Mouse (Mus musculus) hindbrain, embryonic 11.5 days (tissue): ENCODE results near the gene Abca4. TPM values are rescaled to one million over a fixed set of nuclear protein-coding genes. Genes with fewer than 3 reads are reported as not detected.

Experiments used
- ATAC-seq: fragments of 200-750 bp; cut with Nextera tagmentation; 2 replicates; pipeline ENCODE4 v1.8.0; 2017; ENCODE audit warnings: mild to moderate bottlenecking, moderate TSS enrichment, moderate library complexity; ENCODE audit not compliant: low FRiP score
- DNase-seq: peaks from one replicate; pipeline ENCODE4 v3.0.0-alpha.2; 2015; ENCODE audit warnings: low spot score
- H3K27ac ChIP-seq: fragments of 300-500 bp; sonication (generic); 2 replicates; pipeline ENCODE4 v1.5.1; 2014; ENCODE audit warnings: mild to moderate bottlenecking, low read depth, low read length
- H3K27me3 ChIP-seq: fragments of 300-500 bp; sonication (generic); 2 replicates; pipeline ENCODE4 v1.6.1; 2014; ENCODE audit warnings: mild to moderate bottlenecking, low read length, moderate library complexity, mixed read lengths; ENCODE audit not compliant: control insufficient read depth, insufficient read depth
- H3K36me3 ChIP-seq: fragments of 300-500 bp; sonication (generic); 2 replicates; pipeline ENCODE4 v1.6.1; 2014; ENCODE audit warnings: mild to moderate bottlenecking, low read length, moderate library complexity, mixed read lengths; ENCODE audit not compliant: control insufficient read depth, insufficient read depth
- H3K4me1 ChIP-seq: fragments of 300-500 bp; sonication (generic); replicated peaks from 2 replicates; pipeline ENCODE4 v1.6.1; 2014; ENCODE audit warnings: low read length, mixed read lengths; ENCODE audit not compliant: control insufficient read depth, insufficient read depth
- H3K4me2 ChIP-seq: fragments of 300-500 bp; sonication (generic); replicated peaks from 2 replicates; pipeline ENCODE4 v1.6.1; 2014; ENCODE audit warnings: mild to moderate bottlenecking, low read depth, low read length
- H3K4me3 ChIP-seq: fragments of 300-500 bp; sonication (generic); 2 replicates; pipeline ENCODE4 v1.5.1; 2014; ENCODE audit warnings: low read depth, low read length
- H3K9ac ChIP-seq: fragments of 300-500 bp; sonication (generic); 2 replicates; pipeline ENCODE4 v1.6.1; 2014; ENCODE audit warnings: low read depth, low read length
- H3K9me3 ChIP-seq: fragments of 300-500 bp; sonication (generic); 2 replicates; pipeline ENCODE4 v1.6.1; 2016; ENCODE audit warnings: low read length; ENCODE audit not compliant: control insufficient read depth
- WGBS: fragments of 180-500 bp; shearing (Covaris S2); extraction: QIAGEN DNeasy Blood & Tissue Kit; methylation state at CpG from one replicate; pipeline ENCODE4 v1.1.7; 2014; 5-methylcytosine and 5-hydroxymethylcytosine counted together
- polyA plus RNA-seq: library from polyadenylated mRNA; unstranded; fragments of >200 nt; fragmentation: Nextera tagmentation; extraction: Ambion mirVana; gene quantifications from 2 replicates; pipeline ENCODE4 v1.2.1, GENCODE M21; 2014

Abca4 gene
- polyA plus RNA-seq, 1 experiment from 2014 or later, result 1.4 TPM

DNA sequence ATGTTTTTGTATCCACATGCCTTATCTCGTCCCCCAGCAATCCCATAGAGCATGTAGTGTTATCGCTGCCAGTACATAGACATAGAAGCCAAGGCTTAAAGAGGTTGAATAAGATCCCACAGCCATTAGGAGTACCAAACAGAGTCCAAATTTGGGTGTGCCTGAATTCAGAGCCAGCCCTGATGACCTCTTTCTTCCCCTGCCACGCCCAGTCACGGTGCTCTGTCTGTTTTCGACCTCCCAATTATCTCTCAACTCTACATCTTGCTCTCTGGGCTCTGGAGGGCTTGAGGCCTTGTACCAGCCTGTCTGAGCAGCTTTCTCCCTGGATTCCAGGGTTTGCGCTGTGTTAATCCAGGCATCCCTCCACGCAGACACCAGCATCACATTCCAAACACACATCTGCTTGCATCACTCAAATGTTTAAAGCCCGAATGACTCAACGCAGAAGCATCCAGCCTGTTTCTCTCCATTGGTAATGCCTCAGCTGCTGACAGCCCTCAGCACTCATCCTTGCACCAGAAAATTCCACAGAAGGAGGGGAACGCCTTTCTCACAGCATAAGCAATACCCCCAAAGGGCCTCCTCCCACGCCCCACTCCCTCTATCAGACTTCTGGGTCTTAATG is 43.9 kb downstream of the Abca4 start:
- H3K27me3 ChIP-seq, result no peaks in the 10 kb centered on the region; the same call in none of the 2 replicates
- 82% methylated on average over 11 of the region's 11 CpGs for WGBS

GRCm38 (mm10) chr3:122090338-122090737 is 46.1 kb downstream of the Abca4 start:
- no peak for DNase-seq
- H3K27me3 ChIP-seq, result no peaks in the 10 kb centered on the region; the same call in none of the 2 replicates

More for the DNA sequence above, 43.9 kb downstream of the Abca4 start:
- ATAC-seq (no peak), DNase-seq (no peak)
- H3K9me3 ChIP-seq, result no peaks in the 10 kb centered on the region
- no peak overlapping the region for H3K27ac ChIP-seq
- no peak overlapping the region for H3K9ac ChIP-seq
- H3K4me1 ChIP-seq, result no peaks in the 10 kb centered on the region
- H3K36me3 ChIP-seq, result no peaks in the 10 kb centered on the region
- no peak overlapping the region for H3K4me3 ChIP-seq
- no peak overlapping the region for H3K4me2 ChIP-seq

GRCm38 (mm10) chr3:122099713-122100112 is 55.5 kb downstream of the Abca4 start:
- peaks cover 3% of the 10 kb centered on the region; the same call in 1 of the 2 replicates for H3K27me3 ChIP-seq
- H3K9me3 ChIP-seq, result no peaks in the 10 kb centered on the region
- no peaks in the 10 kb centered on the region; the same call in 1 of the 2 replicates for H3K4me1 ChIP-seq
- no peaks in the 10 kb centered on the region for H3K36me3 ChIP-seq
- no peak for ATAC-seq
- H3K27ac ChIP-seq, result no peak overlapping the region
- H3K9ac ChIP-seq, result no peak overlapping the region
- WGBS, result 78% methylated on average over 5 of the region's 5 CpGs
- DNase-seq, result no peak
- no peak overlapping the region for H3K4me2 ChIP-seq
- H3K4me3 ChIP-seq, result no peak overlapping the region

More at GRCm38 (mm10) chr3:122090338-122090737, 46.1 kb downstream of the Abca4 start:
- Histone ChIP-seq H3K4me2 (no peak overlapping the region), H3K9ac (no peak overlapping the region), H3K9me3 (no peaks in the 10 kb centered on the region), H3K27ac (no peak overlapping the region), H3K36me3 (no peaks in the 10 kb centered on the region), H3K4me1 (no peaks in the 10 kb centered on the region), H3K4me3 (no peak overlapping the region)
- ATAC-seq, result no peak
- WGBS, result 80% methylated on average over 6 of the region's 6 CpGs

- Histone ChIP-seq H3K36me3 (no peaks in the 10 kb centered on the region), H3K27me3 (peaks cover 3% of the 10 kb centered on the region; the same call in 1 of the 2 replicates), H3K4me3 (no peak overlapping the region), H3K27ac (no peak overlapping the region), H3K9me3 (no peaks in the 10 kb centered on the region), H3K4me1 (no peaks in the 10 kb centered on the region; the same call in 1 of the 2 replicates), H3K4me2 (no peak overlapping the region), H3K9ac (no peak overlapping the region)
- ATAC-seq, result no peak
- no peak for DNase-seq
- 62% methylated on average over 7 of the region's 7 CpGs for WGBS
Observed at GRCm38 (mm10) chr3:122102091-122102490, 57.8 kb downstream of the Abca4 start.

GRCm38 (mm10) chr3:122103864-122104808 is 59.9 kb downstream of the Abca4 start:
- Histone ChIP-seq H3K4me1 (no peaks in the 10 kb centered on the region; the same call in 1 of the 2 replicates), H3K9ac (no peak overlapping the region), H3K4me3 (no peak overlapping the region), H3K27me3 (peaks cover 3% of the 10 kb centered on the region; the same call in 1 of the 2 replicates), H3K4me2 (no peak overlapping the region), H3K36me3 (no peaks in the 10 kb centered on the region), H3K9me3 (no peaks in the 10 kb centered on the region), H3K27ac (no peak overlapping the region)
- DNase-seq, result peak; percentile 92
- 29% methylated on average over 20 of the region's 20 CpGs for WGBS
- ATAC-seq, result peak; percentile 67

GRCm38 (mm10) chr3:122106920-122107319 is 62.7 kb downstream of the Abca4 start:
- Histone ChIP-seq H3K36me3 (no peaks in the 10 kb centered on the region), H3K4me3 (no peak overlapping the region), H3K27me3 (peaks cover 3% of the 10 kb centered on the region; the same call in 1 of the 2 replicates), H3K9me3 (no peaks in the 10 kb centered on the region), H3K27ac (no peak overlapping the region), H3K9ac (no peak overlapping the region), H3K4me2 (no peak overlapping the region), H3K4me1 (no peaks in the 10 kb centered on the region; the same call in 1 of the 2 replicates)
- ATAC-seq (no peak), DNase-seq (no peak)
- WGBS, result 84% methylated on average over 8 of the region's 8 CpGs

DNA sequence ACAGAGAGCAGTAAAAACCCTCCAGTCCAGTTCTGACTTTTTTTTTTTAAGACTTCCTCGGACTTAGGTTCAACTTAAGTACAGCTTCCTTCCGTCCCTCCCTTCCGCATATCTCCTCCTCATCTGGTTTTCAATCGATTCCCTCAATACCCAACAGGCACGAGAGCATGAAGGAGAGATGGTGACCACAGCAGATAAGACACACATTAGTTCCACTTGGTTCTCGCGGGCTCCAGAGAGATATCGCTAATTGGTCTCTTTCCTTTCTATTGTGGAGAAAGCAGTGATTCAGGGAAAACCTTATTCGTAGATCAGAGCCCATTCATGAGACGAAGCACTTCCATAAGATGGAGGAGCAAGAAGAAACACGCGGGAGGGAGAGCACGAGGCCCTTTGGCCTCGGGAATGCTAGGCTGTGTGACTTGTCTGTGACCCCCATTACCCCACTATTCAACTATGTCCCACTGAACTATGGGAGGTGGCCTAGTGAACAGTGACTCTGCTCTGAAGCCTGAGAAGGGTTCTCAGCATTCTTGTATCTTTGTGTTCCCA is 63.5 kb downstream of the Abca4 start:
- WGBS, result 84% methylated on average over 14 of the region's 14 CpGs
- Histone ChIP-seq H3K4me3 (no peak overlapping the region), H3K9ac (no peak overlapping the region), H3K9me3 (no peaks in the 10 kb centered on the region), H3K27me3 (peaks cover 3% of the 10 kb centered on the region; the same call in 1 of the 2 replicates), H3K27ac (no peak overlapping the region), H3K4me2 (no peak overlapping the region), H3K4me1 (no peaks in the 10 kb centered on the region; the same call in 1 of the 2 replicates), H3K36me3 (no peaks in the 10 kb centered on the region)
- no peak for DNase-seq
- ATAC-seq, result no peak

DNA sequence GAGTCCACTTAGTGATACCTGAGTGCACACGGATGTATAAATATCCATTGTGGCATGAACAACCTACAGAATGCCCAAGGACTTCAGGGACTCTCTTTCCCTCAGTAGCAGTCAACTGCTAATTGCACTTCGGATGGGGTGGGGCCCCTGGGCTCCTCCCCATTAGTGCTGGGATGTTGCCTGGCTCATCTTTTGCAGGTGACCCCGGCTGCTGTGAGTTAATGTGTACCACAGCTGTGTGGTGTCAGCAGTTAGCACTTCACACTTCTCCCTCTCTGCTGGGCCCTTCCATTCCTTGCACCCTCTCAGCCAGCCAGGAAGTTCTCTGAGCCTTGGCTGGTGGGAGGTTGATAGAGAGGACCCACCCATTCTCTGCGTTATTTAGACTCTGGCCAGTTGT is 65.2 kb downstream of the Abca4 start:
- Histone ChIP-seq H3K9ac (no peak overlapping the region), H3K27ac (no peak overlapping the region), H3K4me3 (no peak overlapping the region), H3K36me3 (no peaks in the 10 kb centered on the region), H3K27me3 (no peaks in the 10 kb centered on the region), H3K4me1 (no peaks in the 10 kb centered on the region), H3K9me3 (no peaks in the 10 kb centered on the region), H3K4me2 (no peak overlapping the region)
- 78% methylated on average over 4 of the region's 4 CpGs for WGBS
- ATAC-seq, result no peak
- no peak for DNase-seq
